Mouse (Mus musculus): ENCODE measurements at regions not wholly inside any gene's neighbourhood (a gene's known extent, or its start where the extent isn't known, plus 50 kb on each side); places are given as distances from the start of the nearest gene placed in this dataset.

DNA sequence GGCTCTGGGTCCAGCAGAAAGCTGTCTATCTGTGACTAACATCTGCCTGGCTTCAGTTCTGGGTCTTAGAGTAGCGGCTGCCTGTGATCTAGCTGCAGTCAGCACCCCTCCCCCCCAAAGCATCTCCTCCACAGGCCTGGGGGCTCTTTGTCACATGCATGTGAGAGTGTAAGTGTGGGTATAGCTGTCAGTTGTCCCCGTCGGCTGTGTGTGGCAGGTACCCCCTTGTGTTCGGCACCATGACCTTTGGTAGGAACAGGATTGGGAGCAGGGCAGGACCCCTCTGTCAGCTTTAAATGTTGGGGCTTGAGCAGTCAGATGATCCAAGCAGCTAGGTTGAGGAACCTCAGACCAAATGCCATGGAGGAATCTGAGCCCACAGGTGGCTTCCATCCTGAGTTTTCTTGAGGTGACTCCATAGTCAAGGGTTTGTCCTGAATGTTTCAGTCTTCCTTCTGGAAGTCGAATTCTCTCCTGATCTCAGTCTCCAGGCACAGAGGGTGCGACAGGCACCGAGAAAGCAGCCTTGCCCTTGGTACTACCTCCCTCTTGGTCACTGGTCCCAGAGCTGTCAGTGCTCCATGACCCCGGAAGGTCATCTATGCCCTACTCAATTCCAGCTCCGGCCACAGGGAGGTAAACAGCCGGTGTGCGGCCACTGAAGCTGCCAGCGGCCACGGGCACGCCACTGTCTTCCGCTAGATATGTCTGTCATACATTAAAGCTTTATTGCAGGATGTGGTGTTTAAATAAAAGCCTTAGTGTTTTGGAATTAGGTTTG is 55.9 kb upstream of the Gata5 start:
- in situ Hi-C loops (cut with MseI, MboI) = loop anchor here in 1 of 2 experiments (25.0 kb wide), 1 partner anchor 722 kb away; no protein-coding TSS in a partner anchor

GRCm38 (mm10) chr2:180389486-180389885 is 55.0 kb upstream of the Gata5 start:
- in situ Hi-C loops (cut with MseI, MboI) = loop anchor here in 1 of 2 experiments (25.0 kb wide), 1 partner anchor 723 kb away; no protein-coding TSS in a partner anchor

DNA sequence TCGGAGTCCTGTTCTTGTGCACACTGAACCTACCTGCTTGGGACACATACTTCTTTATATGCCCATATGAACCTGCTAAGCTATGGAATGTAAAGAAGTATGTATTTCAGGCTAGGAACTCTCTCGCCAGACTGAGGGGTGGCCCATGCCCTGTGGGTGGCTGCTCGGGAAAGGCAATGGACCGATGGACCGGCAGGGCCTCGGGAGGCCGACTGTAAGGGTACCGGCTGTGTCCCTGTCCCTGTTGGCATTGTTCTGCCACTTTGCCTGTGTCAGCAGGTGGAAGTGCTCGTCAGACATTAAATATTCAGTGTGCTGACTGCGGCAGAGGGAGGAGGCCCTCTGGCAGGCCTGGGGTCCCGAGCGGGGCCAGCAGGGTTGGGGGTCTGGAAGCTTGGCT is 54.5 kb upstream of the Gata5 start:
- in situ Hi-C loops (cut with MseI, MboI) = loop anchor here in 1 of 2 experiments (25.0 kb wide), 1 partner anchor 723 kb away; no protein-coding TSS in a partner anchor

- in situ Hi-C loops (cut with MseI, MboI) = loop anchor here in 1 of 2 experiments (25.0 kb wide), 1 partner anchor 724 kb away; no protein-coding TSS in a partner anchor
These were observed 53.6 kb upstream of the Gata5 start for GRCm38 (mm10) chr2:180388122-180388521.

GRCm38 (mm10) chr2:180387305-180387704 is 52.8 kb upstream of the Gata5 start:
- in situ Hi-C loops (cut with MseI, MboI) = loop anchor here in 1 of 2 experiments (25.0 kb wide), 1 partner anchor 725 kb away; no protein-coding TSS in a partner anchor

DNA sequence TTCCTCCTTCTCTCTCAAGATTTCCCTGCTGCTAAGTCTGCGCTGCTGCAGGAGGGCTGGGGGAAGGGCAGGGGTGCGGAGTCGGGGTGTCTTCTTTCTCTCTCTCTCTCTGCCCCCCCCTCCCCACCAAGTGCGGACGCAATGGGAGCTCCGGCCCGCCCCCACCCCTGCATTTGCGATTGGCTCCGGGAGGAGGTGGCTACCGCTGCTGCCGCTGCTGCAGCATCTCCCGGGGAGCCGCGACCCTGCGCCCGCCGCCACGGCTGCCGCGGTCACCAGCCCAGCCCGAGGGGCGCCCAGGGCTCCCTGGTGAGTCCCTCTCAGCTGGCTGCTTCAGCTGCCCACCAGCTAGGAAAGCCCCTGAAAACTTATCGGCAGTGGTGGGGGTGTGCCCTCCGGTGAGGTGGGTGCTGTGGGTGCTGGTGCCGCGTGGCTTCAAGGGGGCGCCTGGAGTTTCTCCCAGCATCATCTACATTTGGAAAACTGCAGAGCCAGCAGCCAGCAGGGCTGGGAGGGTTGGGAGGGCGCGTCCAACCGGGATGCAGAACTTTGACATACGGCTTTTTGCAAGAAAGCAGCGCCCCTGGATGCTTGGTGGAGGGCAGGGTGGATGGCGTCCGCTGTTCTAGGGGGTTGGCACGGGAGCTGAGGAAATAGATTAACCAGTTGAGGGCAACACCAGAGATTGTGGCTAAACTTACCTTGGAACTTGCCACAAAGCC is 51.6 kb upstream of the Gata5 start:
- in situ Hi-C loops (cut with MseI, MboI) = loop anchor here in 1 of 2 experiments (25.0 kb wide), 1 partner anchor 726 kb away; no protein-coding TSS in a partner anchor

DNA sequence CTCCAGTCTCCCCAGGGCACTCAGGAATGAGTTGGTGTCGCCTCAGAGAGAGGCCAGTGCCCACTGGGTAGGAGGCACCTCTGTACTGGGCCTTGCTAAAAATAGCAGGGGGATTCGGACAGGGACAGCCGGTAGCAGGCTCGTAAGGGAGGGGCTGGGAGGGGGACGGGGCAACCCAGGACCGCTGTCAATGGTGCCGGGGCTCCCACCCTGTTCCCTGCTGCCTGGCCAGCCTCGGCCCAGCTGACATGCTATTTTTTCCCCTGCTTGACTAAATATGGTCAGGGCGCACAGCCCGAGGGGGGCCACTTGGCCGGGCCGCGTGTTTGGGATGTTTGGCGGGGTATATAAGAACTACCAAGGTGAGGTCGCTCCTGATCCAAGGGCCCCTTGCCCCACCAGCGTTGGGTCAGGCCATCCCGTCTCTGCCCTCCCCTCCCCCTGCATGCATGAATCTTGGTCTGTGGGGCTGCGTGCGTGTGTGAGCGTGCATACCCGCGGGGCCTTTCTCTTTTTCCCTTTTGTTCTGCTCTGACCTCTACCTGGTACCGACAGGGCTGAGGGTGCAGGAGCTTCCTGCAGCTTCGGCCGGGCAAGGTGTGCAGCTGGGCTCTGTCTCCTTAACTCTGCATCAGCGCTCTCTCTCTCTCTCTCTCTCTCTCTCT is 50.9 kb upstream of the Gata5 start:
- in situ Hi-C loops (cut with MseI, MboI) = loop anchor here in 1 of 2 experiments (25.0 kb wide), 1 partner anchor 727 kb away; no protein-coding TSS in a partner anchor

All from mouse trophoblast stem cell (cell line).